Mouse (Mus musculus) embryonic facial prominence, embryonic 11.5 days (tissue): Measurements from ENCODE around the gene Nek1. TPM values are rescaled to one million over a fixed set of nuclear protein-coding genes. Genes with fewer than 3 reads are reported as not detected.

Experiments used
- ATAC-seq: fragments of 200-750 bp; cut with Nextera tagmentation; replicated peaks from 2 replicates; pipeline ENCODE4 v1.8.0; 2017; ENCODE audit warnings: low read depth; ENCODE audit not compliant: insufficient number of reproducible peaks, low FRiP score, low TSS enrichment
- DNase-seq: peaks from one replicate; pipeline ENCODE4 v3.0.0-alpha.2; 2015; ENCODE audit warnings: low spot score
- H3K27ac ChIP-seq: fragments of 300-500 bp; sonication (generic); replicated peaks from 2 replicates; pipeline ENCODE4 v1.5.1; 2014; ENCODE audit warnings: mild to moderate bottlenecking, low read depth, low read length, control low read depth
- H3K27me3 ChIP-seq: fragments of 300-500 bp; sonication (generic); 2 replicates; pipeline ENCODE4 v1.6.1; 2014; ENCODE audit warnings: mild to moderate bottlenecking, low read length, moderate library complexity, mixed read lengths; ENCODE audit not compliant: control insufficient read depth, insufficient read depth
- H3K36me3 ChIP-seq: fragments of 300-500 bp; sonication (generic); replicated peaks from 2 replicates; pipeline ENCODE4 v1.6.1; 2014; ENCODE audit warnings: low read depth, mild to moderate bottlenecking, low read length, moderate library complexity, mixed read lengths; ENCODE audit not compliant: control insufficient read depth, insufficient read depth
- H3K4me1 ChIP-seq: fragments of 300-500 bp; sonication (generic); 2 replicates; pipeline ENCODE4 v1.6.1; 2014; ENCODE audit warnings: low read length, mixed read lengths; ENCODE audit not compliant: control insufficient read depth, insufficient read depth
- H3K4me2 ChIP-seq: fragments of 300-500 bp; sonication (generic); 2 replicates; pipeline ENCODE4 v1.6.1; 2014; ENCODE audit warnings: low read depth, mild to moderate bottlenecking, control low read depth, low read length, moderate library complexity
- H3K4me3 ChIP-seq: fragments of 300-500 bp; sonication (generic); 2 replicates; pipeline ENCODE4 v1.5.1; 2014; ENCODE audit warnings: low read depth, low read length, control low read depth
- H3K9ac ChIP-seq: fragments of 300-500 bp; sonication (generic); replicated peaks from 2 replicates; pipeline ENCODE4 v1.6.1; 2014; ENCODE audit warnings: mild to moderate bottlenecking, control low read depth, low read length
- H3K9me3 ChIP-seq: fragments of 300-500 bp; sonication (generic); replicated peaks from 2 replicates; pipeline ENCODE4 v1.6.1; 2016; ENCODE audit warnings: mild to moderate bottlenecking, low read length, inconsistent platforms, mixed read lengths; ENCODE audit not compliant: control insufficient read depth
- WGBS: fragments of 180-500 bp; shearing (Covaris S2); extraction: QIAGEN DNeasy Blood & Tissue Kit; methylation state at CpG from one replicate; pipeline ENCODE4 v1.1.7; 2014; 5-methylcytosine and 5-hydroxymethylcytosine counted together
- polyA plus RNA-seq: library from polyadenylated mRNA; unstranded; fragments of >200 nt; fragmentation: Nextera tagmentation; extraction: Ambion mirVana; gene quantifications from 2 replicates; pipeline ENCODE4 v1.2.1, GENCODE M21; 2014

Gene Nek1
- polyA plus RNA-seq, 1 experiment from 2014 or later: 22.7 TPM

DNA sequence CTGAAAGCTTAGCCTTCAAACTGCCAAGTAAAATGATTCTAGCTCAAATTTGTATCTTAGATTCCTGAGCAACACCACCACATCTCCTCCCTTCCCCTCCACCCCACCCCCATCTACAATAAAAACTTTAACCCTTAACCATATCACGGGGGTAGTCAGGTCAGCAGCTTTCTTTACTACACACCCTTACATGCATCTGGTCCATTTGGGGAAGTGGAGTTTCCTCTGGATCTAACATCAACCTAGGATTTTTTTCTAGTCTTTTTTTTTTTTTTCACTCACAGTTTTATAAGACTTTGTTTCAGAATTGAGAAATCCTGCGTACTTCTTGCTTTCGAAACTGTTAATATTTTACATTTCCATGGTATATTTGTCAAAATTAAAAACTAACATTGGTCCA lies 30.2 kb upstream of the Nek1 start:
- WGBS: 88% methylated on average over 3 of the region's 3 CpGs
- no peaks in the 10 kb centered on the region for H3K27me3 ChIP-seq

GRCm38 (mm10) chr8:60963931-60964330 lies 29.1 kb upstream of the Nek1 start:
- Histone ChIP-seq H3K4me1 (no peaks in the 10 kb centered on the region), H3K9me3 (no peaks in the 10 kb centered on the region), H3K36me3 (no peaks in the 10 kb centered on the region), H3K9ac (no peak overlapping the region), H3K4me2 (no peak overlapping the region), H3K4me3 (no peak overlapping the region), H3K27ac (no peak overlapping the region), H3K27me3 (no peaks in the 10 kb centered on the region)
- ATAC-seq (no peak), DNase-seq (no peak)
- WGBS: 63% methylated on average over 2 of the region's 2 CpGs

More for the DNA sequence above, 30.2 kb upstream of the Nek1 start:
- ATAC-seq (no peak), DNase-seq (no peak)
- Histone ChIP-seq H3K4me2 (no peak overlapping the region), H3K36me3 (no peaks in the 10 kb centered on the region), H3K27ac (no peak overlapping the region), H3K4me3 (no peak overlapping the region), H3K4me1 (no peaks in the 10 kb centered on the region), H3K9ac (no peak overlapping the region), H3K9me3 (no peaks in the 10 kb centered on the region)

- ATAC-seq (no peak), DNase-seq (no peak)
- no peak overlapping the region for H3K9ac ChIP-seq
- no peak overlapping the region for H3K4me3 ChIP-seq
- no peaks in the 10 kb centered on the region for H3K27me3 ChIP-seq
- no peak overlapping the region for H3K27ac ChIP-seq
- 88% methylated on average over 4 of the region's 4 CpGs for WGBS
- no peaks in the 10 kb centered on the region for H3K36me3 ChIP-seq
- no peaks in the 10 kb centered on the region for H3K4me1 ChIP-seq
- no peaks in the 10 kb centered on the region for H3K9me3 ChIP-seq
- H3K4me2 ChIP-seq: no peak overlapping the region
Observed at GRCm38 (mm10) chr8:60964518-60964917, 28.5 kb upstream of the Nek1 start.

GRCm38 (mm10) chr8:60965306-60965705 lies 27.7 kb upstream of the Nek1 start:
- no peak overlapping the region for H3K27ac ChIP-seq
- no peaks in the 10 kb centered on the region for H3K27me3 ChIP-seq
- H3K4me3 ChIP-seq: no peak overlapping the region
- WGBS: 62% methylated on average over 6 of the region's 6 CpGs
- DNase-seq: no peak
- H3K9ac ChIP-seq: no peak overlapping the region
- H3K36me3 ChIP-seq: no peaks in the 10 kb centered on the region
- no peak for ATAC-seq
- H3K9me3 ChIP-seq: no peaks in the 10 kb centered on the region
- H3K4me2 ChIP-seq: no peak overlapping the region
- no peaks in the 10 kb centered on the region for H3K4me1 ChIP-seq

DNA sequence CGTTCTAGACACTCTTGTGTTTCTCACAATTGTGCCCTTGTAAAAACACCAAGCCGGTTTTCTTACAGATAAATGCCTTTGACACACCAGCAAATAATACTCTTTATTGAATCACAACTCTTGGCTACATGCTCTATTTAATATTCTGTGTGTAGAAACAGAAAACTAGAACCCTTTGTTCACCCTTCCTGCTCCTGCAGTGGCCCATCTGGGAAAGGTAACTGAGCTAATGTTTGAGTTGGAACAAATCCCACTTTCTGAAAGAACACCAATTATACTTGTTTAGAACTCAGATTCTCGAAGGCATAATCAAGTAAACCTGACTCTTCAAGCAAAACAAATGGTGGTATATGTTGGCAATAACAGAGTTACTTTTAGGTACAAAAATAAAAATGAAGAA lies 27.3 kb upstream of the Nek1 start:
- Histone ChIP-seq H3K4me1 (no peaks in the 10 kb centered on the region), H3K27me3 (no peaks in the 10 kb centered on the region), H3K27ac (no peak overlapping the region), H3K9me3 (no peaks in the 10 kb centered on the region), H3K36me3 (no peaks in the 10 kb centered on the region), H3K4me3 (no peak overlapping the region), H3K9ac (no peak overlapping the region), H3K4me2 (no peak overlapping the region)
- no peak for ATAC-seq
- no peak for DNase-seq
- 73% methylated on average over 3 of the region's 3 CpGs for WGBS

- Histone ChIP-seq H3K4me2 (no peak overlapping the region), H3K4me3 (no peak overlapping the region), H3K27me3 (no peaks in the 10 kb centered on the region), H3K36me3 (no peaks in the 10 kb centered on the region), H3K9ac (no peak overlapping the region), H3K27ac (no peak overlapping the region), H3K4me1 (no peaks in the 10 kb centered on the region), H3K9me3 (no peaks in the 10 kb centered on the region)
- DNase-seq: no peak
- WGBS: 43% methylated on average over 2 of the region's 2 CpGs
- ATAC-seq: no peak
Observed at GRCm38 (mm10) chr8:60969091-60969490, 23.9 kb upstream of the Nek1 start.

GRCm38 (mm10) chr8:60971808-60972207 lies 21.2 kb upstream of the Nek1 start:
- WGBS: 80% methylated on average over 4 of the region's 4 CpGs
- H3K4me1 ChIP-seq: no peaks in the 10 kb centered on the region
- H3K27ac ChIP-seq: no peak overlapping the region
- H3K9ac ChIP-seq: no peak overlapping the region
- no peaks in the 10 kb centered on the region for H3K27me3 ChIP-seq
- ATAC-seq: no peak
- H3K4me3 ChIP-seq: no peak overlapping the region
- DNase-seq: no peak
- H3K9me3 ChIP-seq: no peaks in the 10 kb centered on the region
- no peak overlapping the region for H3K4me2 ChIP-seq
- H3K36me3 ChIP-seq: no peaks in the 10 kb centered on the region

- no peaks in the 10 kb centered on the region for H3K36me3 ChIP-seq
- ATAC-seq: no peak
- no peaks in the 10 kb centered on the region for H3K4me1 ChIP-seq
- H3K9ac ChIP-seq: no peak overlapping the region
- H3K4me3 ChIP-seq: no peak overlapping the region
- H3K9me3 ChIP-seq: no peaks in the 10 kb centered on the region
- WGBS: 84% methylated on average over 2 of the region's 2 CpGs
- H3K4me2 ChIP-seq: no peak overlapping the region
- H3K27ac ChIP-seq: no peak overlapping the region
- H3K27me3 ChIP-seq: no peaks in the 10 kb centered on the region
- no peak for DNase-seq
Observed at GRCm38 (mm10) chr8:60973448-60973847, 19.5 kb upstream of the Nek1 start.
